Mouse (Mus musculus): ENCODE results near the gene Osbpl10. TPM values are rescaled to one million over a fixed set of nuclear protein-coding genes. Genes with fewer than 3 reads are reported as not detected.

Gene Osbpl10
- total and polyA plus RNA-seq, 3 experiments, result 0.19 TPM; not detected in 2

DNA sequence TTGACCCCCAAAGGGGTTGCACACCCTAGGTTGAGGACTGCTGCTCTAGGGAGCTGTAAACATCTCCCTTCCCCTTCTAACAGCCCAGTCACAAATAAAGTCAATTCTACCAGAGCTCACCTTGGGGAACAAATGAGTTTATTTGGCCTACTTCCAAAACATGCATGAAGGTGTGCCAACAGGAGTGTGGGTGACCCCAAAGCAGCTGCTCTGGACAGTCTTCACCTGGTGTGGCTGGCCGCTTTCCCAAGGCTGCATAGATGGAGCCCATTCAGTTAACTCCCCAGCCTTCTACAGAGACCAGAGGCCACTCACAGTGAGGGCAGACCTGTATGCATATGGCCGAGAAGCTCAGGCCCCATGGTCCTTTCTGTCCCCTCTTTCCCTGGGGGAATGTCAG, 43.0 kb downstream of the Osbpl10 start:
- Histone ChIP-seq H3K27me3 (replicated peaks) (no peaks in the 10 kb centered on the region), H3K79me2 (replicated peaks; ENCODE audit: control insufficient read depth, extremely low read depth, insufficient read depth, poor library complexity, severe bottlenecking) (no peaks in the 10 kb centered on the region), H3K4me1 (ENCODE audit: control insufficient read depth in 1 of 2, insufficient read depth in 2 of 2) (no peaks in the 10 kb centered on the region), H3K9me3 (replicated peaks; ENCODE audit: low read length) (no peaks in the 10 kb centered on the region), H3K9ac (ENCODE audit: insufficient read depth, low read depth) (no peak overlapping the region), H3K36me3 (replicated peaks in 1 of 2; ENCODE audit: control insufficient read depth in 1 of 2, insufficient read depth in 1 of 2, low read length in 1 of 2) (no peaks in the 10 kb centered on the region), H3K4me3 (replicated peaks in 1 of 3; ENCODE audit: low read depth in 2 of 3, low read length in 2 of 3, poor library complexity in 1 of 3) (no peak overlapping the region), H3K27ac (ENCODE audit: insufficient read depth, low read depth) (no peak overlapping the region), H3K4me2 (ENCODE audit: insufficient read depth, low read depth, poor library complexity, severe bottlenecking) (no peak overlapping the region)
- no peak for DNase-seq (ENCODE audit: extremely low read depth)
- in situ Hi-C loops (cut with MboI; ENCODE audit: low pct_ligation_motif_present, low pct_unique_long_range_greater_than_20kb, low sequenced_read_pairs), result no loop called here
- TF ChIP-seq GABPA (IDR thresholded peaks at IDR 0.05; ENCODE audit: insufficient replicate concordance, low read depth, low read length) (no peak), UBTF (IDR thresholded peaks at IDR 0.05; ENCODE audit: low read depth, low read length) (no peak), MAFK (IDR thresholded peaks at IDR 0.05; ENCODE audit: insufficient replicate concordance, low read length) (no peak), ZMIZ1 (IDR thresholded peaks at IDR 0.05; ENCODE audit: low read depth, low read length) (no peak), EP300 (IDR thresholded peaks at IDR 0.05; ENCODE audit: low read length) (no peak), RCOR1 (conservative IDR thresholded peaks at IDR 0.05; ENCODE audit: low read depth, low read length) (no peak), ZNF384 (IDR thresholded peaks at IDR 0.05; ENCODE audit: low read depth, low read length) (no peak), MYC (IDR thresholded peaks at IDR 0.05; ENCODE audit: low read depth, low read length) (no peak), JUN (IDR thresholded peaks at IDR 0.05; ENCODE audit: insufficient read depth, low read depth, low read length) (no peak), SMC3 (IDR thresholded peaks at IDR 0.05; ENCODE audit: low read depth, low read length) (no peak), NELFE (IDR thresholded peaks at IDR 0.05; ENCODE audit: low read depth, low read length) (no peak), MXI1 (IDR thresholded peaks at IDR 0.05; ENCODE audit: low read depth, low read length) (no peak)
- dilution Hi-C loops (cut with MboI; ENCODE audit: extremely low pct_ligation_motif_present, extremely low pct_unique_long_range_greater_than_20kb, low sequenced_read_pairs), result no loop called here

GRCm38 (mm10) chr9:115023137-115023536, 44.8 kb downstream of the Osbpl10 start:
- H3K27me3 ChIP-seq (replicated peaks), result no peaks in the 10 kb centered on the region
- H3K36me3 ChIP-seq (replicated peaks in 1 of 2; ENCODE audit: control insufficient read depth in 1 of 2, insufficient read depth in 1 of 2, low read length in 1 of 2), result no peaks in the 10 kb centered on the region
- no peak overlapping the region for H3K27ac ChIP-seq (ENCODE audit: insufficient read depth, low read depth)
- H3K4me3 ChIP-seq (replicated peaks in 1 of 3; ENCODE audit: low read depth in 2 of 3, low read length in 2 of 3, poor library complexity in 1 of 3), result no peak overlapping the region
- H3K9me3 ChIP-seq (replicated peaks; ENCODE audit: low read length), result no peaks in the 10 kb centered on the region
- dilution Hi-C loops (cut with MboI; ENCODE audit: extremely low pct_ligation_motif_present, extremely low pct_unique_long_range_greater_than_20kb, low sequenced_read_pairs) (no loop called here), in situ Hi-C loops (cut with MboI; ENCODE audit: low pct_ligation_motif_present, low pct_unique_long_range_greater_than_20kb, low sequenced_read_pairs) (no loop called here)
- no peak overlapping the region for H3K9ac ChIP-seq (ENCODE audit: insufficient read depth, low read depth)
- H3K4me2 ChIP-seq (ENCODE audit: insufficient read depth, low read depth, poor library complexity, severe bottlenecking), result no peak overlapping the region
- H3K79me2 ChIP-seq (replicated peaks; ENCODE audit: control insufficient read depth, extremely low read depth, insufficient read depth, poor library complexity, severe bottlenecking), result no peaks in the 10 kb centered on the region
- no peaks in the 10 kb centered on the region for H3K4me1 ChIP-seq (ENCODE audit: control insufficient read depth in 1 of 2, insufficient read depth in 2 of 2)
- no peak for DNase-seq (ENCODE audit: extremely low read depth)
- TF ChIP-seq MYC (IDR thresholded peaks at IDR 0.05; ENCODE audit: low read depth, low read length) (no peak), ETS1 (conservative IDR thresholded peaks at IDR 0.05; ENCODE audit: low read depth, low read length) (no peak), CHD1 (IDR thresholded peaks at IDR 0.05; ENCODE audit: low read depth, low read length) (no peak), JUND (conservative IDR thresholded peaks at IDR 0.05; ENCODE audit: low read depth, low read length) (no peak), MXI1 (IDR thresholded peaks at IDR 0.05; ENCODE audit: low read depth, low read length) (no peak)

All from CH12.LX (cell line).